Mouse (Mus musculus) c-Kit-negative CD71-positive TER-119-positive erythroid progenitor cells, embryonic 14.5 days (primary cell): ENCODE results near the gene Uhrf2.
"Not testable (repeated sequence)": the region's sequence is repeated elsewhere in the genome, so short reads cannot be mapped to it uniquely, and the experiment has no call there.

Experiments
- DNase-seq: peaks from one replicate; pipeline ENCODE4 v3.0.0-alpha.2; 2013; ENCODE audit warnings: low read depth, low spot score

Gene Uhrf2

DNA sequence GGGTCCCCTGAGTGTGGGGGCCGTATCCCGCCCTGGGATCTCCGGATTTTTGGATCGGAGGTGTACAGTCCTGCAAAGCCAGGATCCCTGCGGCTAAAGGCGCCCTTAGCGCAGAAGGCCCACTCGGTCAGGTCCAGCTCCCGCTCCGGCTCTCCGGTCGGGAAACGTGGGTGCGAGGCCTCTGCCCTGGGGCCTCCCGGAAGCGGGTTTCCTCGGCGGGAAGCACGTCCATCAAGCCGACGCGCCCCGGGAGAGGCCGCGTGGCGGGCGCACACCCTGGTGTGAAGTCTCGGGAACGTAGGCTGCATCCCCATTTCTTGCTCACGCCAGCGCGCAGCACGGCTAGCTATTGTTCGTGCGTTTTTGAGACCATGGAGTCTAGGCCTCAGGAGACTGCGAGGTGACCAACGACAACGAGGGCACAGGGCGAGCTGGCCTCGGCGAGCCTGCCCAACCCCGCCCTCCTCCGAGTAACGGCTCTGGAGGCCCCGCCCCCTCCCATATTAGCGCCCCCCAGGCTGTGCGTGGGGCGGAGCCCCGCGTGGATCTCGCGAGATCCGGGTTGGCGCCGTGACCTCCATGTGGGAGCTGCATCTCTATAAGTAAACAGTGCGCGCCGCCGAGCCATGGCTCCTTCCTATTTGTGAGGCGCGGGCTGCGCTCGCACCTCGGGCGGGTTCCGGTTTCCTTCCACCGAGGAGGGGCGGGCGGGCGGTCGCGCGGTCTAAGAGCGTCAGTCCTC is at the start of gene Uhrf2:
Gene Uhrf2, plus strand, starts transcription at position 620 of the 742 bp plus-strand sequence.
- DNase-seq = peak; percentile 91

DNA sequence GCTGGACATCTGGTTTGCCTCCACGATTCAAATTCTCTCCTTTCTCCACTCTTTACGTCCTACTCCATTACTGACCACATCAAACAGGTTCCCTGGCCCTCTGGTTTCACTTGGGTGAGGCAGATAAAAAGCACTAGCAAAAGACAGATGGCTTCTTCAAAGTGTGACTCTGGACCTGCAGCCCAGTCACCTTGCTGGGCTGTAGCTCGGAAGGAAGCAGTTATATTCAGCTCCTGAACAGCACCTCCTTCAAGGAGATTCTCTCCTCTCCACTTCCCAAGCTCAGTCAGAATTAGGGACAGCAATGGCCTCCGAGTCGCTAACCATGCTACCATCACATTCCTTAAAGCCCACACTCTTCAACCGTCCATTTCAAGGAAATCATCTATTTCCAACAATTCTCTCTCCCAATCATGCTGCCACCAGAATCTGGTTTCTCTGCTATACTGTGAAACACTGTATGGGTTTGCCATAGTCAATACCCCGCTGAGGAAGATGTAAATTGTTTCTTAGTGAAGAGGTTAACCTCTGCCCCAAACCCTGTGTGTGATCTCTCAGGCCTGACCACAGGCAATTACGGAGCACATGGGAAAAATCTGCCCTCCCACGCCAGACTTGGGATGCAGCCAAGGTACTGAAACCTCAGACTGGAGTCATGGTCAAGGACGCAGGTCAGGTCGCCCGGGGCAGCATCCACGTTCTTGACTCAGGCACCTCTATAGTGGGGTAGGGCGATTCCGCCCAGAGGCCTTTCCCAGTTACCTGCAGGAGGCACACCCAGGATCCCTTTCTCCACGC is 45.9 kb upstream of the Uhrf2 start:
- no peak for DNase-seq

DNA sequence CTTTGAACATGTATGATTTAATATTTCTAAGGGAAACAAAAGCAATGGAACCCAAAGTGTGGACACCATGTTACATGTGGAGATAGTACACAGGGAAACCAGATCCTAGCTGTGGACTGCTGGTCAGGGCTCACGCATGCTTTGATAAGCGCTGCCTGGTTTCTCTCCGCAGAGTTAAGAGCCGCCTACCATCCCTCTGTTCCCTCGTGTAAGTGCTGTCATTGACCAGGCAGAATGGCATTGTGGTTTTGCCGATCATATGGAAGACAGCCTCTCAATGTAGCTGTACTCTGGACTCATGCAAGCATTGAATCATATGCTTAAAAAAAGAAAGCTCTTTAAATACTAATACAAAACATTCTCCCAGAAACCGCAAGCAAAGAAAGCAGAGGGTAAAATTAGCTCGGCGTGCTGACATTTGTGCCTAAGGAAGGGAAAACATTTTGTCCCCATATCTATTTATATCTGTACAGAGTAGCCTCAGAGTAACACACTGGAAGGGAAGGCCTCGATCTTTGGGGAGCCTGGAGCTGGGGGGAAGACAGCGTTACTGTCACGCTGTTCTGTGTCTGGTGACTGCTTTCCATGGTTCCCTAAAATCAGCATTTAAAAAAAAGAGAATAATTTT is 43.7 kb upstream of the Uhrf2 start:
- DNase-seq = no peak

DNA sequence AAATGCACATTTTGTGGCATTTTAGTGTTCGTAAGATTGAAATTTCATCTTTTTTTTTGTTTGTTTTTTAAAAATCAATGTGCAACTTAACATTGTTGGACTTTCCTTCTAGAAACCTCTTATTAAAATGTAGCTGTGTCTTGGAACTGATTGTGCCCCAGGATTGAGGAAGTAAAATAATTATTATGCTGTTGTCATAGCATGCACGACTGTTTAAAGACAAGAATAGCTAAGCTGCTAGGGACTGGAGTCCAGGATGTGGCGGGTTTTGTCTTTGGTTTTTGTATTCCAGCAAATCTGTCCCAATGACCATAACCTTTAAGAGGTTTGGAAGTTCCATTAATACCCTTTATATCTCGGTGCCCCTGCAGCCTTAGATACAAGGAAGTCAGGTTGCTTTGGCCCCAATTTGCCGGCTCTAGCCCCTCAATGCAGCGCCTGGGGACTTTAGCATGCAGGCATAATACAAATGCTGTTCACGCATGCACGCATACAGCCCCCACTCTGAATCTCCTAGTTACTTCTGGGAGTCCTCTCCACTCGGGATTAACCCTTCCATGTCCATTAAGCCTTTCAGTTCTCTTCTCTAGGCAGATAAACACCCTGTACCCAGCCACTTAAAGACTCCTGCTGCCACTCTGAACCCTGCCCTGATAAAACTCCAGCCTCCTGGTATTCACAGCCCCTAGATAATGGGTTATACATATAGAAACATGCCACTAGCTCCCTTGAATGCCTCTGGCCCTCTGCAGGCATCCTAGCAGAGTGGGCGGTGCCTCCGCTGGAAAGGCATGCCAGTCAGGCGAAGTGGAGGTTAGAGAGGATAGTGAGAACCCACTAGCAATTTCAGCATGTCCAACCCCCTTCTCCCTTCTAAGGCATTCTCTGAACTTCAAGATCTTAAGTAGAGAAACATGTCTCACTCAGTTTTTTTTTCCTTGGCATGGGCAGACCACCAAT is 29.6 kb upstream of the Uhrf2 start:
- no peak for DNase-seq

DNA sequence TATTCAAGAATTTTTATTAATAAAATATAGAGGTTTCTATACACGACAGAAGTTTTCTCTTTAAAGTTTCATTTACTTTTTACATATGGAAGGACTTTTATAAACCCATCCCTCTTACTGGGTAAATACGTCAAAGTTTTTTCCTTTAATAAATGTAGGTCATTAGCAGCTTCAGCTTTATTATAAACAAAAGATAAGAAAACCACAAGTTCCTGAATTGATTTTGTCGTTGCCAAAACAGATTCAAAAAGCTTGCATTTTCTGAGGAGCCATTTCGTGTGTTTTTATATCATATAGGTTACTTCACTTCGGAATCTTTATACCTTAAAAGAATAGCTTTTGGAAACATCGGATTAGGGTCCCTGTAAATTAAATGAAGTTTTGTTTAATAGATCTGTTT is 28.8 kb upstream of the Uhrf2 start:
- no peak for DNase-seq

DNA sequence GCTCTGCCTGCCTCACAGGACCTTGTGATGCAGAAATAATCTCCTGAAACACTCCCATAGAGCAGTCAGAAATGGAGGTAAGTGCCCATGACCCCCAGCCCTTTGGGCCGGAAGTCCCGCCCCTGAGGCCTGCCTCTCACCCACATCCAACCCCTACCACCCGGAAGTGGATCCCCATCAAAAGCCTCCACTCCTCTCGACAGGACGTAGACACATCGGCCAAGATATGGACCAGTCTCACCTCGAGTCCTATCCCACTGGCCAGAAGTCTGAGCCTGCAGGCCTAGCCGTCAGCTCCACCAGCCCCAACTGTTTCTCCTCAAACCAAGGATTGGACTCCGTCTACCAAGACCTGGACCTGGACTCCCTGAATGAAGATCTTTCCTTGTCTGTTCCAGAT is 26.7 kb upstream of the Uhrf2 start, which contains the start of gene Trpd52l3:
Gene Trpd52l3, plus strand, starts transcription at position 170 of the 400 bp plus-strand sequence.
- DNase-seq = no peak

DNA sequence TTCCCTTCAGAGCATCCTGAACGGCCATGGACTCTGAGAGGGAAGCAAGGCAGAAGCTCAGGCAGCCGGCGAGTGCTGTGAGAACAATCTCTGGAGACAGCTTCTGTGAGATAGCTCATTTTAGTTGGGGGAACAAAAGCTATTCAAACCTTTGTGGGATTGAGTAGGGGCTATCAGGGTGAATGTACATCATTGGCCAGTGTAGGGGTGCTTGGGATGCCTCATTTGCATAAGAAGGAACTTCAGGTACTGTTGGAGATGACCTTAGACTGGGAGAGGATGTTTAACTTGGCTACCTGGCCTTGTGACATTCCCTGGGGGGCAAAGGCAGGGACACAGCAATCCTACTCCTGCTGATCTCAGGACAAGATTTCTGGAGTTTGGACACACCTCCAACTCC is 23.9 kb upstream of the Uhrf2 start:
- DNase-seq = no peak

DNA sequence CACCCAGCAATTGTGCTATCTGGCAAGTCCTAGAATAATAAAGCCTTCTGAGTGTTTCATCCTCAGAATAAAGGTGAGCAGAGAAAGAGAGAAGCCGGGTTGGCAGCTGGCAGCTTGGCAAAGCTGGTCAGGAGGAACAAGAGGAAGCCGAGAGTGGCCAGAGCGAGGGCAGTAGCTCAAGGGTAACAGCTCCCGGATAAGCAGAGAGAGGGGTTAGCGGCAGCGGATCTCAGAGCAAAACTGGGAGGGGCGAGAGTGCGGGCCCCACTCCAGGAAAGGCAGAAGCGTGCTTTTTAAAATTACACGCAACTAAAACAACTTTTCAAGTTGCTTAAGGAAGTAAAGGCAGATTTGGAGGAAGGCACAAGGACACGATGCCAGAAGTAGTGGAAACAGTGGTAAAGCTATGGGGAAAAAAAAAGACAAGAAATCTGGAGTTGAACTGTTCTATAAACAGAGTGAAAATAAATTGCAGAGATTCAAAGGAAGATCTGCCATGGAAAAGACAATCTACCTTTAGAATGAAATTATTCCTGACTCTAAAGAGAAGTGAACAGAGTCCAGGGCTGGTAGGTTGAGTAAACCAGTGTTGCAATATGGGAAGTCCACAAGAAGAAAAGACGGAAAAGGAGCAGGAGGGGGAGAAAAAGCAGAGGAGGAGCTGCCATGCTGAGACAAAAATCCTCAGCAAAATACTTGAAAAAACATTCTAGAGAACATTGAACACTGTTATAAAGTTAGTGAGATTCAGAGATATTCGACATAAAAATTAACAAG is 19.6 kb upstream of the Uhrf2 start:
- DNase-seq = no peak

DNA sequence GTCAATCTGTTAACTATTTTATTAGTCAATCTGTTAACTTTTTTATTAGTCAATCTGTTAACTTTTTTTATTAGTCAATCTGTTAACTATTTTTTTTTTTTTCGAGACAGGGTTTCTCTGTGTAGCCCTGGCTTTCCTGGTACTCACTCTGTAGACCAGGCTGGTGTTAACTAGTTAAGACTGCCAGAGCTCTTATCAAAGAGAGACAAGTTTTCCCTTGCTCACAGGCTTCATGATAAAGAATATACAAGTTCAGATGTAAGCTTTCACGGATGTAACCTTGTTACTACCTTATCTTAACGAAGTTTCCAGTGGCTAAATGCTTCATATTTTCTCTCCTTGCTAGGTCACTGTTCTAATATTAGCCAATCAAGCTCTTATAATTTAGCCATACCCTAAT is 16.0 kb upstream of the Uhrf2 start:
- no peak for DNase-seq

DNA sequence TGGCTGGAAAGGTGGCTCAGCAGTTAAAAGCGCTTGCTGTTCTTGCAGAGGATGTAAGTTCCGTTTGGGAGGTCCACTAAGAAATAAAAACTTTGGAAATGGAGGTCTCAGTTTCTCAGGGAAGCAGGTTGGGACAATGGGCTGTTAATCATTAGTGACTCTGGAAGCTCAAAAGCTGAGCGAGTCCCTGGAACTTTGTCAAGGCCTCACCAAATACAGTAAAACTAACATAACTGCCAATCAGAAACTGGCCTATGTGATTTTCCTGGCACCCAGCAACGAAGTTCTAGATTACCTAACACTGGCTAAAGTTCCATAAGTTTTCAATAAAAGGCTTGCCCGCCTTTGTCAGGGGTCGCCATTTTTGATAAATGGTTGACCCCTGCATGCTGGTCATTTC is 14.2 kb upstream of the Uhrf2 start:
- no peak for DNase-seq

DNA sequence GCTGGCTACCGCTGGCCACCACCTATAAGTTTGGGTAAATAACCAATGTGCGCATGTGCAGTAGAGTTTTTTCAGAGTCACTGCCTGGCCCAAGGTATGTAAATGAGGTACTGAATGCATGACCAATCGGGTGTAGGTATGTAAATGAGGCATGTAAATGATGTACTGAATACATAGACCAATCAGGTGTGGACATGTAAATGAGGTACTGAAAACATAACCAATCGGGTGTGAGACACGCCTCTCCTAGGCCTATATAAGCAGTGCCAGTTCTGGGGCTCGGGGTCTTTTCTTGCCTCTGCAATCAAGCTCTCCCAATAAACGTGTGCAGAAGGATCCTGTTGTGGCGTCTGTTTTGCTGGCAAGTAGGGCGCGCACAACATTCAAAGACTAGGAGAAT is 6.9 kb upstream of the Uhrf2 start:
- not testable (repeated sequence) for DNase-seq

DNA sequence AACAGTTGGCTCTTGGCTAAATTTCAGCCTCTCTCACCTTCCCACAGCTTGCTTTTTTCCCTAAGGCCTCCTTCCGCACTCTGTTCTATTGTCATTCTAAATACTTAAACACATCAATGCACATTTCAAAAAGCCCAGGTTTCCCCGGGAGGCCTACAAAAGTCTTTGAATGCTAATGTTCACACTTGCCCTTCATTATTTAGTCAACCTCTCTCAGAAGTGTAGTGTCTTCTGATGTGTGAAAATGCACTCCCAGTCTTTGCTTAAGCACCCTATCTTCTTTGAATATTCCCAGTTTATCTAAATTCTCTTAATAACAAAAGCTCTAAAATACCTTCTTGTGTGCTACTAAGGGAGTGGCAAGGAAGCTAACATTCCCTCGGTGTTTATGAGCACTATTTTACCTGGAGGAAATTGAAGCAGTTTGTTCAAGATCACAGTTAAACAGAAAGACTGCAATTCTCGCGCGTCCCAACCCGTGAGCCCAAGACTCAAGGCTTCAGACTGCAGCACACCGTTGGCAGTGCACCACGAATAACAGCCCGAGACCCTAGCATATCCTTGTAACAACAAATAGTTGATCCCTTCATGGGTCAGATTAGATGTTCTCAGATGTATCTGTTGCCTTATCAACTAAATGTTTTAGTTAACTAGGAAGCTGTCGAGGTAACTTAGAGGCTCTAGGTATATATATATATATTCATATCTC is 1.2 kb upstream of the Uhrf2 start:
- no peak for DNase-seq

DNA sequence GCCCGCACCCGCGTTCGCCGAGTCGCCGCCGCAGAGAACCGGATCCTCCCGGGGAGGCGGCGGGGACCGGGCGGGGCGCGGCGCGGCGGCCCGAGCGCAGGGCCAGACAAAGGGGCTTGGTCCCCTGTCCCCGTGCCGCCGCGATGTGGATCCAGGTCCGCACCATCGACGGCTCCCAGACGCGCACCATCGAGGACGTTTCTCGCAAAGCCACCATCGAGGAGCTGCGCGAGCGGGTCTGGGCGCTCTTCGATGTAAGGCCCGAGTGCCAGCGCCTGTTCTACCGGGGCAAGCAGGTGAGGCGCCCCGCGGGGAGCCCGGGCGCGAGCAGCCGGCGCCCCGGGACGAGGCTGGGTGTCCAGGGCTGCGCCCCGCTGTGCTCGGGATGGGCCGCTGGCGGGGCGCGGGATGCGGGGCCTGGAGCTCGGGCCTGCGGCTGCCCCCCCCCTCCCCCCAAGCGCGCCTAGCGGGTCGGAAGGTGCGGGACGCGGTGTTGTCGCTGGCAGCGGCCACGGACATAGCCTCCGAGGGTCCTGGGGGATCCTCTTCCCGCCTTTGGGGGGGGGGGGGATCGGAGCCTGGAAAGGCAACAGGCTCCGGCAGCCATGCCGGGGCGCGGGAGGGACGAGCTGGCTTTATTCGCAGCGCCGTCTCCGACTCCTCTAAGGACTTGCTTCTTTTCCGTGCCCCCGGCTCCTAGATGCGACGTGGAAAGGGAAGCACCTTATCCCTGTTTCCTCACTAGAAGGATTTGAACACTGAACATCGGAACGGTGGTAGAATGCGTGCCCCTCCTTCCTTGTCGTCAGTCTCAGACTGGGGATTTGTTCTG is 539 bp downstream of the Uhrf2 start:
- DNase-seq = peak; percentile 28

DNA sequence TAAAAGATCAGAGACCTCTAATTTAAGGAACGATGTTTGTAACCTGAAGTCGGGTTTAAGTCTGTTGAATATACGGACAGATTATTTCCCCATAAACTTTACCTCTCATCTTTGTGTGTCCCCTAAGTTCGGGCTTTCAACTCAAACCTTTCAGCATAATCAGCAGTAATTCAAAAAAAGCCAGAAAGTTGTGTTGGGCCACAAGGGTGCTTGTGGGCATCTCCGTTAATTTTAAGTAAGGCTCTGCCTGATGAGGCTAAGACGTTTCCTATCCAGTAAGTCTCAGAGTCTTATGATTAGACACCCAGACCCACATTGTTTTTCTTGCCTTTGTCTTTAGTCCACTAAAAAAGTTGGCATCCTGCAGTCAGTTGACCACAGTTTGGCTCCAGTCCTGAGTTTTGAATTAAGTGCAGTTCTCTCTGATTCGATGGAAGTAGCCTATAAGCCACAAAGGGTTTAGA is 1.2 kb downstream of the Uhrf2 start:
- peak; percentile 35 for DNase-seq

DNA sequence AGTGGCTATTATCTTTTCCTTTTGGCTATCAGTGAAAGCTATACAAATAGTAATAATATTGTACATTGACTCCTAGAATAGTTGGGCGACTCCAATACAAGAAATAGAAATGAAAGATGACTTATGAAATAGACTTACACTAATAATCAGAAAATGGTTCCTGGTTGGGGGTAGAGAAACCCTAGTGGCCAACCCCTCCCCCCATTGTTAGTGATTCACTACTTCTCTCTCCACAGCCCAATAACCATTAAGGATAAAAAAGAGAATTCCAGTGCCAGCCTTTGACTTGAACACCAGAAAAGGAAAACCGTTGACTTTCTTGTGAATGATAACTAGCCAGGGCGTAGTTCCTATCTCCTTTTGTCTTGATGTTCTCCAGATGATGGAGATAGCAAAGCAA is 1.9 kb downstream of the Uhrf2 start:
- no peak for DNase-seq

DNA sequence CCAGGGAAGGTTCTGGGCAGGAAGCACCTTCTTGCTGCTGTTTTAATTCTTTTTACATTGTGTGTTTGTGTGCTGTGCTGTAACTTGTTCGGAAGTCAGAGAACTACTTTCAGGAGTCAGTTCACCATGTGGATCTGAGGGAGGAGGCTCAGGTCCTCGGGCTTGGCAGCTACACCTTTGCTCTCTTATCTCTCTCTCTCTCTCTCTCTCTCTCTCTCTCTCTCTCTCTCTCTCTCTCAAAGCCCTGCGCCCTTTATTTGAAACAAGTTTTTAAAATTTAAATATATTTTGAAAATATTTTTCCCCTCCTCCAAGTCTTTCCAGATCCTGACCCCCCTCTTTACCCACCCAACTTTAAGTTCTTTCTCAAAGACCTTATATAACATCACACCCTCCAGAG is 5.0 kb downstream of the Uhrf2 start:
- no peak for DNase-seq

DNA sequence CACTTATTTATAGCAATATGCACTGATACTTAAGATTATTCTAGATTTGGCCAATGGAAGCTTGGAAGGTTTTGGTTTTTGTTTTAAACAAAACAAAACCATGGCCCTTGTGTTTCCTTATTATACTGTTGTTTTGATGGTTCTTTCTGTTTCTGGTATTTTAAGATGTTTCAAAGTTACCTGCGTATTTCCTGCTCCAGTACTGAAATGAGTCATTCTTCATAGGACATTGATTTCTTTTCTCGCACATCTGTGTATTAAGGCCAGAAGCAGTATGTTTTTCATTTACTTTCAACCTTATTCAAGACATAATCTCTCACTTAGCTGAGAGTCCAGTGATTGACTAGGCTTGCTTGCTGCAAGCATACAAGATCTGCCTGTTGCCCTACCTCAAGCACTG is 13.4 kb downstream of the Uhrf2 start:
- DNase-seq = no peak

DNA sequence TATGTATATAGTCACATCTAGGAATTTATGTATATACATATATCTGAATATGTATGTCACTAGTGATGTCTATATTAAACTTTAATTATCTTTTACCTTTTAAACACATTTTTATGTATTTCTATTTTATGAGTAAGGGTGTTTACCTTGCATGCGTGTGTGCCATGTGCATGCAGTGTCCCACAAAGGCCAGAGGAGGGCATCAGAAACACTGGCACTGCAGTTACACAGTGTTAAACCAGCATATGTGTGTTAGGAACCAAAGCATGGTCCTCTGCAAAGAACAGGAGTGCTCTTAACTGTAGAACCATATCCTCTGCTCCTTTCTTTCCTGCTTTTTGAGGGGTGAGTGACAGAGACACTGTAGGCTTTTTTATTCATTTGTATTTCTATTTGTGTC is 14.3 kb downstream of the Uhrf2 start:
- DNase-seq = no peak

DNA sequence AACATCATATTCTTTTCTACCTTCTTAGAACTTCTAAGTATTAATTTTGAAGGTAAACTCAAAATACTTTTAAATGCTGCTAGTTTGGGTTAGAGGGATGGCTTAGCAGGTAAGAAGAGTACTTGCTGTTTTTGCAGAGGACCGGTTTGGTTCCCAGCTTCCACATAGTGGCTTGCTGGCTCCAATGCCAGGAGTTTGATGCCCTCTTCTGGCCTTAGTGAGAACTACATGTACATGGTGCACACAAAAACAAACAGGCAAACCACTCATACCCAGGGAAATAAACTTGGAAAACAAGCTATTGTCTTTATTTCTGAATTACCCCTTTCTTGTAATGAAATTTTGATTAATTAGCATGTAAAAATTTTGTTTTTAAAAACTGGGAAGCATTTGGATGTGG is 15.5 kb downstream of the Uhrf2 start:
- peak; percentile 49 for DNase-seq
